Mouse (Mus musculus): ENCODE results near the gene Mfsd12.

DNA sequence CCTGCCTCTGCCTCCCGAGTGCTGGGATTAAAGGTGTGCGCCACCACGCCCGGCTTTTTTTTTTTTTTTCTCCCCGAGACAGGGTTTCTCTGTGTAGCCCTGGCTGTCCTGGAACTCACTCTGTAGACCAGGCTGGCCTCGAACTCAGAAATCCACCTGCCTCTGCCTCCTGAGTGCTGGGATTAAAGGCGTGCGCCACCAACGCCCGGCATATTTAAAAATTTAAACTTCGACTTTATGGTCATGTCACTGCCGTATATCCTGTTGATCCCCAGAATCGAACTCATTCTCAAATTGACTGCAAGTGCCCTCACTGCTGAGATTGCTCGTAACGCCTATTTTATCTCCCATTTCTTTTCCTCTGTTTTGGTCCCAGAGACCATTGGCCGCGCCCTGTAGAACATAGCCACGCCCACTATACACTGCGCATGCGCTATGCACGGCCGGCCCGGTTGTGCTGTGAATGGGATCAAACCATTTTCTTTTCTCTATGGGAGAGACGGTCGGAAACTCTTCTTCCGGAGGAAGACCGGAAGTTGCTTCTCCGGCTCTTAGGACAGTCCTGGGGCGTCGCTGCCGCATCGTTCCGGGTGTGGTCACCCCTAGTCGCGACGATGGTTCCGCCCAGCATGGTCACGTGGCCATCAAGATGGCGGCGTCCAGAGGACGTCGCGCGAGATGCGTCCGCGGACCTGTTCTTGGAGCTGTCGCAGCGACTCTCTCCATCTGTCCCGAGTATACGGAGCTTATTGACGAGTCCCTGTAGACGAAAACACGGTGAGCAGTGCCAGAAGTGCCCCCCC, 26.7 kb downstream of the Mfsd12 start, which contains the start of the genes Dohh and Gm48551:
- TF ChIP-seq HCFC1 (IDR thresholded peaks at IDR 0.05; ENCODE audit: borderline replicate concordance, insufficient read depth, low read length) = peak; percentile 86
- no peak for TF ChIP-seq MAFK (IDR thresholded peaks at IDR 0.05; ENCODE audit: insufficient read depth, low read depth, low read length)
- TF ChIP-seq ZNF384 (IDR thresholded peaks at IDR 0.05; ENCODE audit: low read depth, low read length) = no peak
- TF ChIP-seq ZC3H11A (IDR thresholded peaks at IDR 0.05; ENCODE audit: borderline replicate concordance, low read depth, low read length) = no peak
- peak; percentile 92 for TF ChIP-seq CHD2 (IDR thresholded peaks at IDR 0.05; ENCODE audit: low read depth, low read length)

Data from ES-E14 (cell line).